Mouse (Mus musculus) lung, embryonic 15.5 days (tissue): ENCODE measurements at regions not wholly inside any gene's neighbourhood (a gene's known extent, or its start where the extent isn't known, plus 50 kb on each side); places are given as distances from the start of the nearest gene placed in this dataset.
A peak's percentile ranks its signal among the peaks of the same experiment; 100 is the strongest.

Experiments
- ATAC-seq: fragments of 200-750 bp; cut with Nextera tagmentation; 2 replicates; pipeline ENCODE4 v1.8.0; 2017; ENCODE audit warnings: moderate number of reproducible peaks, borderline replicate concordance; ENCODE audit not compliant: low FRiP score, low TSS enrichment; ENCODE audit errors: extremely low read depth
- H3K27ac ChIP-seq: fragments of 300-500 bp; sonication (generic); 2 replicates; pipeline ENCODE4 v1.5.1; 2015; ENCODE audit warnings: moderate library complexity, mild to moderate bottlenecking, inconsistent platforms
- H3K27me3 ChIP-seq: fragments of 300-500 bp; sonication (generic); 2 replicates; pipeline ENCODE4 v1.6.1; 2015; ENCODE audit warnings: inconsistent platforms
- H3K36me3 ChIP-seq: fragments of 300-500 bp; sonication (generic); 2 replicates; pipeline ENCODE4 v1.6.1; 2015; ENCODE audit warnings: inconsistent platforms
- H3K4me1 ChIP-seq: fragments of 300-500 bp; sonication (generic); 2 replicates; pipeline ENCODE4 v1.6.1; 2015; ENCODE audit warnings: inconsistent platforms
- H3K4me2 ChIP-seq: fragments of 300-500 bp; sonication (generic); 2 replicates; pipeline ENCODE4 v1.6.1; 2015; ENCODE audit warnings: inconsistent platforms, mild to moderate bottlenecking, moderate library complexity
- H3K4me3 ChIP-seq: fragments of 300-500 bp; sonication (generic); 2 replicates; pipeline ENCODE4 v1.5.1; 2015; ENCODE audit warnings: mild to moderate bottlenecking, inconsistent platforms
- H3K9ac ChIP-seq: fragments of 300-500 bp; sonication (generic); 2 replicates; pipeline ENCODE4 v1.6.1; 2015; ENCODE audit warnings: inconsistent platforms
- H3K9me3 ChIP-seq: fragments of 300-500 bp; sonication (generic); 2 replicates; pipeline ENCODE4 v1.6.1; 2016; ENCODE audit warnings: inconsistent platforms
- WGBS: fragments of 180-500 bp; shearing (Covaris S2); methylation state at CpG from one replicate; pipeline ENCODE4 v1.1.7; 2015; 5-methylcytosine and 5-hydroxymethylcytosine counted together

GRCm38 (mm10) chr14:21932771-21933170 is 56.6 kb downstream of the Zfp503 start:
- Histone ChIP-seq H3K27ac (no peak overlapping the region), H3K4me2 (no peak overlapping the region), H3K4me3 (no peak overlapping the region), H3K9ac (no peak overlapping the region), H3K4me1 (no peaks in the 10 kb centered on the region), H3K36me3 (no peaks in the 10 kb centered on the region), H3K27me3 (no peaks in the 10 kb centered on the region), H3K9me3 (no peaks in the 10 kb centered on the region)
- WGBS, result 75% methylated on average over 2 of the region's 2 CpGs
- no peak for ATAC-seq

- WGBS, result 56% methylated on average over 7 of the region's 7 CpGs
- Histone ChIP-seq H3K9me3 (no peaks in the 10 kb centered on the region), H3K9ac (no peak overlapping the region), H3K27ac (no peak overlapping the region), H3K4me2 (no peak overlapping the region), H3K4me3 (no peak overlapping the region), H3K4me1 (no peaks in the 10 kb centered on the region), H3K27me3 (no peaks in the 10 kb centered on the region), H3K36me3 (no peaks in the 10 kb centered on the region)
- no peak for ATAC-seq
Measured at GRCm38 (mm10) chr14:21931944-21932343, 57.5 kb downstream of the Zfp503 start.

- H3K4me2 ChIP-seq, result no peak overlapping the region
- no peaks in the 10 kb centered on the region for H3K27me3 ChIP-seq
- no peak overlapping the region for H3K9ac ChIP-seq
- no peak overlapping the region for H3K27ac ChIP-seq
- H3K4me3 ChIP-seq, result no peak overlapping the region
- no peak for ATAC-seq
- no peaks in the 10 kb centered on the region for H3K4me1 ChIP-seq
- H3K36me3 ChIP-seq, result no peaks in the 10 kb centered on the region
- H3K9me3 ChIP-seq, result no peaks in the 10 kb centered on the region
- WGBS, result 53% methylated on average over 5 of the region's 5 CpGs
Measured at GRCm38 (mm10) chr14:21929048-21929447, 60.4 kb downstream of the Zfp503 start.

GRCm38 (mm10) chr14:21916671-21917070 is 67.9 kb upstream of the Comtd1 start:
- H3K4me3 ChIP-seq, result no peak overlapping the region
- no peak overlapping the region for H3K27ac ChIP-seq
- no peaks in the 10 kb centered on the region for H3K27me3 ChIP-seq
- WGBS, result 82% methylated on average over 3 of the region's 3 CpGs
- H3K36me3 ChIP-seq, result no peaks in the 10 kb centered on the region
- H3K4me2 ChIP-seq, result no peak overlapping the region
- H3K9ac ChIP-seq, result no peak overlapping the region
- ATAC-seq, result no peak
- H3K4me1 ChIP-seq, result no peaks in the 10 kb centered on the region
- no peaks in the 10 kb centered on the region for H3K9me3 ChIP-seq

- ATAC-seq, result peak; percentile 77
- WGBS, result 12% methylated on average over 18 of the region's 18 CpGs
- Histone ChIP-seq H3K27ac (peak overlapping the region; percentile 78), H3K9ac (no peak overlapping the region), H3K4me1 (peaks cover 32% of the 10 kb centered on the region), H3K36me3 (no peaks in the 10 kb centered on the region), H3K4me2 (peak overlapping the region; percentile 51), H3K27me3 (no peaks in the 10 kb centered on the region; the same call in 1 of the 2 replicates), H3K4me3 (no peak overlapping the region), H3K9me3 (no peaks in the 10 kb centered on the region)
Measured at GRCm38 (mm10) chr14:21904498-21905395, 56.0 kb upstream of the Comtd1 start.

GRCm38 (mm10) chr14:21903562-21904497 is 55.1 kb upstream of the Comtd1 start:
- H3K4me3 ChIP-seq, result peak overlapping the region; percentile 18
- 2% methylated on average over 23 of the region's 23 CpGs for WGBS
- no peak overlapping the region for H3K9ac ChIP-seq
- no peaks in the 10 kb centered on the region for H3K36me3 ChIP-seq
- no peaks in the 10 kb centered on the region for H3K9me3 ChIP-seq
- no peaks in the 10 kb centered on the region; the same call in 1 of the 2 replicates for H3K27me3 ChIP-seq
- peaks cover 32% of the 10 kb centered on the region for H3K4me1 ChIP-seq
- peak overlapping the region; percentile 51 for H3K4me2 ChIP-seq
- peak overlapping the region; percentile 94 for H3K27ac ChIP-seq
- peak; percentile 93 for ATAC-seq

GRCm38 (mm10) chr14:21902856-21903255 is 54.1 kb upstream of the Comtd1 start:
- H3K36me3 ChIP-seq, result no peaks in the 10 kb centered on the region
- H3K4me3 ChIP-seq, result no peak overlapping the region
- no peak overlapping the region for H3K9ac ChIP-seq
- no peak for ATAC-seq
- no peaks in the 10 kb centered on the region for H3K9me3 ChIP-seq
- WGBS, result 41% methylated on average over 1 of the region's 1 CpGs
- peak overlapping the region; percentile 74 for H3K27ac ChIP-seq
- H3K4me1 ChIP-seq, result peaks cover 32% of the 10 kb centered on the region
- H3K4me2 ChIP-seq, result no peak overlapping the region
- H3K27me3 ChIP-seq, result no peaks in the 10 kb centered on the region; the same call in 1 of the 2 replicates

GRCm38 (mm10) chr14:21902456-21902855 is 53.7 kb upstream of the Comtd1 start:
- no peak overlapping the region for H3K9ac ChIP-seq
- no peak overlapping the region for H3K4me2 ChIP-seq
- H3K9me3 ChIP-seq, result no peaks in the 10 kb centered on the region
- H3K4me1 ChIP-seq, result peaks cover 32% of the 10 kb centered on the region
- no peak overlapping the region for H3K4me3 ChIP-seq
- H3K27ac ChIP-seq, result no peak overlapping the region
- WGBS, result 88% methylated on average over 3 of the region's 3 CpGs
- no peaks in the 10 kb centered on the region; the same call in 1 of the 2 replicates for H3K27me3 ChIP-seq
- no peaks in the 10 kb centered on the region for H3K36me3 ChIP-seq
- ATAC-seq, result no peak

- peaks cover 32% of the 10 kb centered on the region for H3K4me1 ChIP-seq
- H3K27ac ChIP-seq, result no peak overlapping the region
- no peak overlapping the region for H3K4me2 ChIP-seq
- H3K27me3 ChIP-seq, result no peaks in the 10 kb centered on the region; the same call in 1 of the 2 replicates
- H3K9me3 ChIP-seq, result no peaks in the 10 kb centered on the region
- ATAC-seq, result no peak
- H3K36me3 ChIP-seq, result no peaks in the 10 kb centered on the region
- no peak overlapping the region for H3K4me3 ChIP-seq
- 56% methylated on average over 2 of the region's 2 CpGs for WGBS
- H3K9ac ChIP-seq, result no peak overlapping the region
Measured at GRCm38 (mm10) chr14:21900951-21901350, 52.2 kb upstream of the Comtd1 start.

GRCm38 (mm10) chr14:21900516-21900915 is 51.7 kb upstream of the Comtd1 start:
- 50% methylated on average over 1 of the region's 1 CpGs for WGBS
- Histone ChIP-seq H3K27me3 (no peaks in the 10 kb centered on the region), H3K9me3 (no peaks in the 10 kb centered on the region), H3K9ac (no peak overlapping the region), H3K4me2 (no peak overlapping the region), H3K4me1 (peaks cover 30% of the 10 kb centered on the region), H3K27ac (no peak overlapping the region), H3K4me3 (no peak overlapping the region), H3K36me3 (no peaks in the 10 kb centered on the region)
- no peak for ATAC-seq
